Mouse (Mus musculus) yolk sac, embryonic 10.5 days (tissue): Measurements from ENCODE around the gene Dpf3.
A peak's percentile ranks its signal among the peaks of the same experiment; 100 is the strongest.

Experiments
- DNase-seq: peaks from one replicate; pipeline ENCODE4 v3.0.0-alpha.2; 2017; ENCODE audit warnings: low spot score

Dpf3 gene

GRCm38 (mm10) chr12:83466508-83467430 is 20.7 kb downstream of the Dpf3 start:
- peak; percentile 87 for DNase-seq

GRCm38 (mm10) chr12:83466053-83466452 is 21.5 kb downstream of the Dpf3 start:
- no peak for DNase-seq

GRCm38 (mm10) chr12:83460272-83460671 is 27.2 kb downstream of the Dpf3 start:
- no peak for DNase-seq

- DNase-seq: peak; percentile 87
Measured at GRCm38 (mm10) chr12:83454697-83455321, 32.7 kb downstream of the Dpf3 start.

GRCm38 (mm10) chr12:83451850-83452249 is 35.7 kb downstream of the Dpf3 start:
- peak; percentile 63 for DNase-seq

GRCm38 (mm10) chr12:83450471-83450870 is 37.0 kb downstream of the Dpf3 start:
- DNase-seq: no peak

- DNase-seq: no peak
Measured at GRCm38 (mm10) chr12:83449202-83449601, 38.3 kb downstream of the Dpf3 start.

- no peak for DNase-seq
Measured at GRCm38 (mm10) chr12:83445587-83445986, 41.9 kb downstream of the Dpf3 start.

GRCm38 (mm10) chr12:83444448-83444847 is 43.1 kb downstream of the Dpf3 start:
- no peak for DNase-seq

GRCm38 (mm10) chr12:83438002-83438401 is 49.5 kb downstream of the Dpf3 start:
- no peak for DNase-seq

- no peak for DNase-seq
Measured at GRCm38 (mm10) chr12:83433987-83434698, 53.4 kb downstream of the Dpf3 start.

- DNase-seq: no peak
Measured at GRCm38 (mm10) chr12:83433436-83433835, 54.1 kb downstream of the Dpf3 start.

GRCm38 (mm10) chr12:83430207-83430606 is 57.3 kb downstream of the Dpf3 start:
- DNase-seq: no peak

GRCm38 (mm10) chr12:83428016-83428415 is 59.5 kb downstream of the Dpf3 start:
- DNase-seq: no peak

GRCm38 (mm10) chr12:83427601-83428000 is 59.9 kb downstream of the Dpf3 start:
- DNase-seq: no peak

- no peak for DNase-seq
Measured at GRCm38 (mm10) chr12:83426326-83426725, 61.2 kb downstream of the Dpf3 start.

- DNase-seq: no peak
Measured at GRCm38 (mm10) chr12:83425736-83426135, 61.8 kb downstream of the Dpf3 start.

- DNase-seq: peak; percentile 58
Measured at GRCm38 (mm10) chr12:83424720-83425444, 62.6 kb downstream of the Dpf3 start.

- DNase-seq: no peak
Measured at GRCm38 (mm10) chr12:83424086-83424719, 63.3 kb downstream of the Dpf3 start.

GRCm38 (mm10) chr12:83420346-83420745 is 67.2 kb downstream of the Dpf3 start:
- no peak for DNase-seq

GRCm38 (mm10) chr12:83415207-83415606 is 72.3 kb downstream of the Dpf3 start:
- no peak for DNase-seq
